Mouse (Mus musculus) hindbrain, embryonic 16.5 days (tissue): ENCODE measurements around the gene BC107364. TPM values are rescaled to one million over a fixed set of nuclear protein-coding genes. Genes with fewer than 3 reads are reported as not detected.
"Not testable (repeated sequence)": the region's sequence is repeated elsewhere in the genome, so short reads cannot be mapped to it uniquely, and the experiment has no call there.

Experiments used
- ATAC-seq: fragments of 200-750 bp; cut with Nextera tagmentation; 2 replicates; pipeline ENCODE4 v1.8.0; 2017; ENCODE audit warnings: moderate TSS enrichment, moderate library complexity
- H3K27ac ChIP-seq: fragments of 300-500 bp; sonication (generic); 2 replicates; pipeline ENCODE4 v1.5.1; 2014; ENCODE audit warnings: low read depth, mild to moderate bottlenecking, control low read depth, low read length, moderate library complexity
- H3K27me3 ChIP-seq: fragments of 300-500 bp; sonication (generic); replicated peaks from 2 replicates; pipeline ENCODE4 v1.6.1; 2014; ENCODE audit warnings: low read length; ENCODE audit not compliant: control insufficient read depth, insufficient read depth
- H3K36me3 ChIP-seq: fragments of 300-500 bp; sonication (generic); 2 replicates; pipeline ENCODE4 v1.6.1; 2014; ENCODE audit warnings: mild to moderate bottlenecking, low read length, moderate library complexity, mixed read lengths; ENCODE audit not compliant: control insufficient read depth, insufficient read depth
- H3K4me1 ChIP-seq: fragments of 300-500 bp; sonication (generic); 2 replicates; pipeline ENCODE4 v1.6.1; 2014; ENCODE audit warnings: low read depth, low read length; ENCODE audit not compliant: control insufficient read depth, insufficient read depth
- H3K4me2 ChIP-seq: fragments of 300-500 bp; sonication (generic); 2 replicates; pipeline ENCODE4 v1.6.1; 2014; ENCODE audit warnings: mild to moderate bottlenecking, low read length, control low read depth, moderate library complexity
- H3K4me3 ChIP-seq: fragments of 300-500 bp; sonication (generic); 2 replicates; pipeline ENCODE4 v1.5.1; 2014; ENCODE audit warnings: mild to moderate bottlenecking, low read length, control low read depth, moderate library complexity
- H3K9ac ChIP-seq: fragments of 300-500 bp; sonication (generic); 2 replicates; pipeline ENCODE4 v1.6.1; 2014; ENCODE audit warnings: low read depth, mild to moderate bottlenecking, control low read depth, low read length, moderate library complexity
- H3K9me3 ChIP-seq: fragments of 300-500 bp; sonication (generic); 2 replicates; pipeline ENCODE4 v1.6.1; 2014; ENCODE audit warnings: mild to moderate bottlenecking, low read length, moderate library complexity; ENCODE audit not compliant: control insufficient read depth
- WGBS: fragments of 180-500 bp; shearing (Covaris S2); extraction: QIAGEN DNeasy Blood & Tissue Kit; methylation state at CpG from one replicate; pipeline ENCODE4 v1.1.7; 2014; 5-methylcytosine and 5-hydroxymethylcytosine counted together
- polyA plus RNA-seq: library from polyadenylated mRNA; unstranded; fragments of >200 nt; fragmentation: Nextera tagmentation; extraction: Ambion mirVana; gene quantifications from 2 replicates; pipeline ENCODE4 v1.2.1, GENCODE M21; 2015

Gene BC107364
- polyA plus RNA-seq, 1 experiment from 2014 or later, result not detected

DNA sequence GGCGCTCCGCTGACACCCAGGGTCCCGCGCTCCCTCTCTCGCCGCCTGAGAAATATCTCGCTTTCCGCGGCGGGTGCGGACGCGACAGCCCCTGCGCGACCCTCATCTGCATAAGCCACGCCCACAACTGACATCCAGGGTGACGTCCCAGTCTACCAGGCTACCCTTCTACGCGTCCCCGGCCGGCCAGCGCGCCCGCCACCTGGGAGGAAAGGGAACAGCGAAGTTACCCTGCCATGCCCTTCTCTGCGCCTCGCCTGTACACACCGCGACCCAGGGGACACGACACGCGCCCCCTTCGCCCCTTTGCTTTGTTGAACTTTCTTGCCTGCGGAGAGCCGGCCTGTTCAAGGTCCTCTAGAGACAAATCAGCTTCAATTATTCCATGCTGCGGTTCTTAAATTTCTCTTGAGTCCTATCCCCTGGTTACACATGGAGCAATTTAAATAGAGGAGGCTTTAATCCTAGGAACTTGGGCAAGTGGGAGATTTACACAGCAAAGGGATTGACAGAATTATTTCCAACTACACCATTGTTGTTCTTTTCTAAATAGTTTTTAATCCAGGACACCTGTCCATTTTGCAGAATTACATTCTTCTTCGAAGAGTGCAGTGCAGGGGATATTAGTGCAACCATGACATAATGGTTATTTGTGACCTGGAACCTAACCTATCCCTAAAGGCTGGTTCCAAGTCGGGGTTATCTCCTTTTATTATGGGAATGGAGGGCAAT lies 34.9 kb upstream of the BC107364 start:
- H3K9ac ChIP-seq, H3K9me3 ChIP-seq, H3K4me1 ChIP-seq, H3K27me3 ChIP-seq, H3K36me3 ChIP-seq: not testable (repeated sequence)
- Histone ChIP-seq H3K4me2 (peak overlapping the region; percentile 69), H3K4me3 (peak overlapping the region; percentile 30), H3K27ac (peak overlapping the region; percentile 23; the same call in 1 of the 2 replicates)
- peak; percentile 83 for ATAC-seq
- WGBS, result 12% methylated on average over 5 of the region's 38 CpGs

DNA sequence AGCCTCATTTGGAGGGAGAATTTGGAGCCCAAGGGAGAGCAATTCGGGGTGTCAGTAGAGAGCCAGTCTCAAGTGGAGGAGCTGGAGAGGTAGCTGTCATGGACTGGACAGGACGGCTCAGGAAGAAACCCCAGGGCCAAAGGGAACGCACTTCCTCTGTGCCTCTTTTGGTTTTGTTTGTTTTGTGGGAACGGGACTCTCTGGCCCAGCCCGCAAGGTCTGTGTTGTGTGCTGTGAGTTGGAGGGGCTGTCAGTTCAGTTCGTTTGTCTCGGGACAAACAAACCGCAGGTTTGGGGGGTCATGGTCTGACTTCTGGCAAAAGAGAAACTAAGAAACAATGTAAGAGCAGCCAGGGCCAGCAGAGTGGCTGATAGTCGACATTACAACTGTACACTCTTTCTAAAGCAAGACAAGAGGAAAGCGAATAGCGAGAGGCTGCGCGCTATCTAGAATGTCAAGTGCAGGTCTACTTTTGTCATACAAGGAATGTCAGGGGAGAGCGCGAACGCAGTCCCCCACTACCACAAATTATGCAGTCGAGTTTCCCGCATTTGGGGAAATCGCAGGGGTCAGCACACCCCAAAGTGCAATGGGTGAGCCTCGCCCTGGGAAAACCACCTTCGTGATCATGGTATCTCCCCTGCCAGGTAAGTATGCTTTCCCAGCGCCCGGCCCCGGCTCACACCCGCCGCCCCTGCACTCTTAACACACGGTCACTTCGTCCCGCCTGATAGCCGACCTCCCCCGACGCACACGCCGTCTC lies 34.1 kb upstream of the BC107364 start:
- WGBS, result 0% methylated on average over 3 of the region's 34 CpGs
- H3K27ac ChIP-seq, H3K4me1 ChIP-seq, H3K4me3 ChIP-seq, H3K36me3 ChIP-seq, H3K27me3 ChIP-seq, H3K9ac ChIP-seq, H3K4me2 ChIP-seq, H3K9me3 ChIP-seq: not testable (repeated sequence)
- ATAC-seq, result peak; percentile 43

DNA sequence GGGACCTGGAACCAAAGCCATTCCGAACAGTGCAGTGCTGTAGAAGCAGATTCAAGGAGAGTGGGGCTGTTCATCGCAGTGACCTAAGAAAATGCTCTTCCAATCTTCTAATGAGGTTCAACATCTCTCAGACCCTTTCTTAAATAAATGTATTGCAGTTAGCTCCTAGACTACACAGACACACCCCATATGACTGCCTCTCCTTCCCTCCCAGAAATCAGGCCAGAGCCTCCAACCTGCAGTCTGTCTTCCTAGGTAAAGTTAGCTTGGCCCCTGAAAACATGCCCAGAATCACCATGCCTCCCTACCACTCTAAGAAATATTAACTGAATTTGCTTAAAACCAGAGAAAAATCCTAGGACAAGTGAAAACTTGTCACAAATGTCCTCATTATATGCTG lies 33.3 kb upstream of the BC107364 start:
- WGBS, result 89% methylated on average over 2 of the region's 2 CpGs
- Histone ChIP-seq H3K4me3 (no peak overlapping the region), H3K9ac (no peak overlapping the region), H3K9me3 (no peaks in the 10 kb centered on the region), H3K4me1 (no peaks in the 10 kb centered on the region), H3K27me3 (peaks cover 7% of the 10 kb centered on the region), H3K27ac (no peak overlapping the region), H3K36me3 (no peaks in the 10 kb centered on the region), H3K4me2 (no peak overlapping the region)
- no peak for ATAC-seq

DNA sequence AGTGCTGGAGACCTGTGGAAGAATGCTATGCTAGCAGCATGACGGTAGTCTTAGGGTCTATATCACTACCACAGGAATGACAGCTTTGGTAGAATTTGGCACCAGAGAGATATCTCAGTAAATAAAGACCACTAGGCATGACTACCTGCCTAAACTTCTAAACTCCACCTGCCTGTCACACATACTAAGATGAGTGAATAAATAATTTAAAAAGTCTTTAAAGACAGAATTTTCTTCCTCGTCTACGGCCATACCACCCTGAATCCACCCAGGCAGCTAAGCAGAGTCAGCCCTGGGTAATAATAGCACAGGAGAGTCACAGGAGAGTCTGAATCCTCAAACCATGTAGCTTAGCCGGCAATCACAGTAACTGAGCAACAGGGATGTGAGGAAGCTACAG lies 32.8 kb upstream of the BC107364 start:
- Histone ChIP-seq H3K4me1 (no peaks in the 10 kb centered on the region), H3K4me3 (no peak overlapping the region), H3K4me2 (no peak overlapping the region), H3K36me3 (no peaks in the 10 kb centered on the region), H3K9me3 (no peaks in the 10 kb centered on the region), H3K27ac (no peak overlapping the region), H3K27me3 (peaks cover 7% of the 10 kb centered on the region), H3K9ac (no peak overlapping the region)
- ATAC-seq, result no peak
- 76% methylated on average over 4 of the region's 4 CpGs for WGBS

DNA sequence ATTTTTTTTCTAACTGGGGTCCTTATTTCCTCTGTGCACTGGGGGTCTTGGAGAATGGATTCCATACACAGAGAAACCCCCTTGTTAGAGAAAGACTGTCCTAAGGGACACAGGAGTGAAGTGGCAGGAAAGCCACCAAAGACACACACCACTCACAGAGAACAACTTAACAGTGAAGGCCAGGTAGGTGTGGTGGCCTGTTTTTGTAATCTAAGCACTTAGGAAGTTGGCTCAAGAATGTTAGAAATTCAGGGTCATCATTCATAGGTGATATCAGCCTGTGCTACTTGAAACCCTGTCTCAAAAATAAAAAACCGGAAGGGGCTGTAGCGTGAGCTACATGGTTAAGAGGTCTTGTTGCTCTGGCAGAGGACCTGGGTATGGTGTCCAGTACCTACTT lies 31.8 kb upstream of the BC107364 start:
- no peaks in the 10 kb centered on the region for H3K9me3 ChIP-seq
- no peak overlapping the region for H3K9ac ChIP-seq
- H3K4me2 ChIP-seq, result no peak overlapping the region
- peaks cover 7% of the 10 kb centered on the region for H3K27me3 ChIP-seq
- no peaks in the 10 kb centered on the region for H3K4me1 ChIP-seq
- H3K27ac ChIP-seq, result no peak overlapping the region
- no peaks in the 10 kb centered on the region for H3K36me3 ChIP-seq
- WGBS, result 97% methylated on average over 2 of the region's 2 CpGs
- no peak overlapping the region for H3K4me3 ChIP-seq
- ATAC-seq, result no peak

DNA sequence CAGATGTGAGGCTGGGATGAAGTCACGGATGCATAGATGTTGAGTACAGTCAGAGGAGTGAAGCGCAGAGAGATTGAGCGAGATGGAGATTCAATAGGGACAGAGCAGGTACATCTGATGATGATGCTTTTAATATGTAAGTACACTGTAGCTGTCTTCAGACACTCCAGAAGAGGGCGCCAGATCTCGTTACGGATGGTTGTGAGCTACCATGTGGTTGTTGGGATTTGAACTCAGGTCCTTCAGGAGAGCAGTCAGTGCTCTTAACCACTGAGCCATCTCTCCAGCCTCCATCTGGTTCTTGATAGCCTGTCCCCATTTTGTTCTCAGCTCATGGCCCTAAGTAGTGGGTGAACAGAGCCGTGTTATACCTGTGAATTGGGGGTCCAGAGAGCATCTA lies 30.9 kb upstream of the BC107364 start:
- not testable (repeated sequence) for H3K9ac ChIP-seq, H3K27me3 ChIP-seq, H3K4me3 ChIP-seq, ATAC-seq, H3K4me2 ChIP-seq, H3K4me1 ChIP-seq, H3K36me3 ChIP-seq, H3K9me3 ChIP-seq, H3K27ac ChIP-seq
- WGBS, result 54% methylated on average over 7 of the region's 7 CpGs

DNA sequence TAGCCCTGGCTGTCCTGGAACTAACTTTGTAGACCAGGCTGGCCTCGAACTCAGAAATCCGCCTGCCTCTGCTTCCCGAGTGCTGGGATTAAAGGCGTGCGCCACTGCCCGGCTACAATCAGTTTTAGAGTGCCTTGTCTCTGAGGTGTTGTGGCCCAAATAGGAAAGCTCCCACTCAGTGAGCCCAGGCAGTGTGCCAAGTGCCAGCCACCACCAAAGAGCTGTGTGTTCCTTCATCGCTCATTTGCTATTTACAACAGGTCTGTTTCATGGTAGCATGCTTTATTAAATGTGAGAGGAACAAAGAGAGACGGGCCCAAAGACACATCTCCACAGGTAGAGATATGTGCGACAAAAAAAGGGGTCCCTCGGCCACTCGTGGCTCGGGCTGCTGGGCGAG lies 30.3 kb upstream of the BC107364 start:
- Histone ChIP-seq H3K36me3 (no peaks in the 10 kb centered on the region), H3K4me1 (no peaks in the 10 kb centered on the region), H3K9me3 (no peaks in the 10 kb centered on the region), H3K27ac (no peak overlapping the region), H3K27me3 (peaks cover 14% of the 10 kb centered on the region), H3K9ac (no peak overlapping the region), H3K4me3 (no peak overlapping the region), H3K4me2 (no peak overlapping the region)
- ATAC-seq, result no peak
- 85% methylated on average over 13 of the region's 13 CpGs for whole genome bisulfite sequencing

DNA sequence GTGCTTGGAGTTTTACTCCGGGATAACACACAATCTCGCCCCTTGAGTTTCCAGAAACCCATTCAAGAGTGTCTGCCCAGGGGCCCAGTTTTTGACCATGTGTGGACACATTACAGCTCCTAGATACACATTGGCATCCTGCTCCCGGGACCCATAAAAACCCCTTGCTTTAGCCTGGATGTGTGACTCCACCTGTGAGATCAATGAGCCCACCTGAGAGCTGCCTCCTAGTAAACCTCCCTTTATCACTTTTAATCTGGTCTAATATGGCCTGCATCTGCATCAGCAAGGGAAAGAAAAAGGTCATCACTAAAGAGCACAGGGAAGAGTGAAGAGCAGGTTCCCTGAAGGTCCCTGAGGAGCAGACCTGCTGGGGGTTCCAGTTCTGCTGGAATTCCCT lies 29.8 kb upstream of the BC107364 start:
- Histone ChIP-seq H3K9ac (no peak overlapping the region), H3K27me3 (peaks cover 15% of the 10 kb centered on the region), H3K27ac (no peak overlapping the region), H3K4me1 (no peaks in the 10 kb centered on the region), H3K4me3 (no peak overlapping the region), H3K9me3 (no peaks in the 10 kb centered on the region), H3K36me3 (no peaks in the 10 kb centered on the region), H3K4me2 (no peak overlapping the region)
- no peak for ATAC-seq
- 87% methylated on average over 3 of the region's 3 CpGs for WGBS

DNA sequence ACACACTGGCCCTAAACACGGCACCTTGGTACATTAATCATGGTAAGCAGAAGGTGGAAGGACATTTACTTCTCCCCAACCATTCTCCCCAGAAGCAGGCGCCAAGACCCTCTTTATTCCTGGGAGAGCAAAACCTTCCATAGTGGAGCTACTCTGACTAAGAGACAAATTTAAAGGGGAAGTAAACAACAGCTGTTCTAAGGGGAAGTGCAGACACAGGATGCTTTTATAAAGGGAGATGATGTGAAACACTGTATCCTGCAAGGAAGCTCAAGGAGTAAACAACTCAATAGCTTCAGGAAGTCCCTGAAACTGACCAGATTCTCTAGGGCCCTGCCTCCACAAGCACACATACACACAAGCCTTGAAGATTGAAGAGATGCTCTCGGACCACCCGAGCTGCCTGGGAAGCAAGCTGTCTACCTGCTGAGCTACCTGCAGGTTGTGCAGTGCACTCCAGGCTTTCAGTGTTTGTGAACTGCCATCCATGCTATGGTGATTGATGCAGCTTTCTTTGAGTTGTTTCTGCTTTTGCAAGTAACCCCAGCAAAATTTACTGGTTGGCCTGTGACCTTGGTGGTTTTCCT lies 28.7 kb upstream of the BC107364 start:
- H3K4me2 ChIP-seq, result no peak overlapping the region
- H3K27me3 ChIP-seq, result peaks cover 23% of the 10 kb centered on the region
- WGBS, result 89% methylated on average over 4 of the region's 4 CpGs
- no peak overlapping the region for H3K4me3 ChIP-seq
- no peak overlapping the region for H3K9ac ChIP-seq
- no peak for ATAC-seq
- no peaks in the 10 kb centered on the region for H3K4me1 ChIP-seq
- no peaks in the 10 kb centered on the region for H3K9me3 ChIP-seq
- no peaks in the 10 kb centered on the region for H3K36me3 ChIP-seq
- H3K27ac ChIP-seq, result no peak overlapping the region
